In genomic region chr16:85985841-85986240, GRCm38 (mm10) we compare ENCODE assay signal across 20 mouse cellular contexts.
A peak's percentile ranks its signal among the peaks of the same experiment; 100 is the strongest.
DNase-seq lines count a peak whose midpoint lies in the region; ATAC-seq and TF ChIP-seq lines count a peak whose summit lies in the region.
"Had no signal": no experiment of that assay in that cellular context is flagged by ENCODE, and none has a peak within 500 bp of the region (broad histone marks: within the 10 kb centered on the region; RNA-seq: fewer than 3 reads in every experiment).

No protein-coding gene starts in this region.

- no peaks in the 10 kb centered on the region for H3K9me3 ChIP-seq in heart, postnatal 0 days (replicated peaks; ENCODE audit: control insufficient read depth, low read length)
- H3K9me3 ChIP-seq: embryonic facial prominence, embryonic 13.5 days; forebrain, embryonic 13.5 days; forebrain, embryonic 15.5 days had no signal

- no peak for TF ChIP-seq CTCF in heart, postnatal 0 days (IDR thresholded peaks at IDR 0.05; ENCODE audit: low read depth)

- no peaks in the 10 kb centered on the region for H3K27me3 ChIP-seq in heart, postnatal 0 days (ENCODE audit: control insufficient read depth, insufficient read depth, low read length)
- H3K27me3 ChIP-seq: embryonic facial prominence, embryonic 13.5 days; forebrain, embryonic 13.5 days; forebrain, embryonic 15.5 days; Patski had no signal

- TF ChIP-seq EP300 in heart, postnatal 0 days (IDR thresholded peaks at IDR 0.05; ENCODE audit: low read depth) = no peak

- H3K4me2 ChIP-seq in heart, postnatal 0 days (ENCODE audit: low read depth, low read length) = no peak overlapping the region
- H3K4me2 ChIP-seq: embryonic facial prominence, embryonic 13.5 days; forebrain, embryonic 13.5 days; forebrain, embryonic 15.5 days had no signal

- no peaks in the 10 kb centered on the region for H3K4me1 ChIP-seq in heart, postnatal 0 days (ENCODE audit: control insufficient read depth, insufficient read depth)
- H3K4me1 ChIP-seq: forebrain, embryonic 13.5 days; forebrain, embryonic 15.5 days had no signal

- intact Hi-C loops in heart, postnatal 36 days (cut with DNase I) = no loop called here

- 81% methylated on average over 2 of the region's 2 CpGs for WGBS in heart, postnatal 0 days

- no peak overlapping the region for H3K27ac ChIP-seq in heart, postnatal 0 days (ENCODE audit: low read depth)
- H3K27ac ChIP-seq: embryonic facial prominence, embryonic 13.5 days; forebrain, embryonic 13.5 days; forebrain, embryonic 15.5 days had no signal

- peak; percentile 1 for DNase-seq in heart, postnatal 0 days (ENCODE audit: low spot score)
- no peak for DNase-seq in heart, postnatal 36 days
- peak; percentile 92 for DNase-seq in Muller cell, postnatal 12 days (ENCODE audit: inconsistent ontology term)
- DNase-seq in adipocyte (ENCODE audit: low spot score) = peak; percentile 30
- DNase-seq in retina, postnatal 1 day = peak; percentile 40
- DNase-seq: adrenal gland, adult 8-10 months; adrenal gland, postnatal 14 days; adrenal gland, postnatal 36 days; cerebellum, adult 11-12 months; cerebellum, adult 2 months; cerebellum, adult 9-10 months; cerebellum, postnatal 10 days; cerebellum, postnatal 25 days; forebrain, postnatal 0 days had no signal

- H3K4me3 ChIP-seq in heart, postnatal 0 days (ENCODE audit: low read depth, low read length) = no peak overlapping the region
- H3K4me3 ChIP-seq: embryonic facial prominence, embryonic 13.5 days; forebrain, embryonic 13.5 days; forebrain, embryonic 15.5 days had no signal

- no peak for ATAC-seq in heart, postnatal 0 days (ENCODE audit: insufficient read depth, low read depth)
- ATAC-seq in frontal cortex, adult (ENCODE audit: low TSS enrichment) = no peak
- ATAC-seq in activated CD4-positive, CD25-positive, alpha-beta regulatory T cell, adult 4 months = no peak
- ATAC-seq: forebrain, embryonic 13.5 days; forebrain, embryonic 15.5 days; forebrain, postnatal 0 days; Patski had no signal

- H3K36me3 ChIP-seq in heart, postnatal 0 days (replicated peaks; ENCODE audit: control insufficient read depth, insufficient read depth, low read length) = no peaks in the 10 kb centered on the region
- H3K36me3 ChIP-seq: embryonic facial prominence, embryonic 13.5 days; forebrain, embryonic 15.5 days had no signal

- H3K9ac ChIP-seq in heart, postnatal 0 days (replicated peaks; ENCODE audit: low read depth, low read length) = no peak overlapping the region
- H3K9ac ChIP-seq: embryonic facial prominence, embryonic 13.5 days; forebrain, embryonic 13.5 days; forebrain, embryonic 15.5 days; forebrain, postnatal 0 days had no signal

Comparison
In these comparisons a context has a peak if more than half of its experiments do, and no peak if none do; other contexts are left out.
1. DNase-seq: peak in heart, postnatal 0 days (single experiment), Muller cell, postnatal 12 days (single experiment), adipocyte (single experiment) and retina, postnatal 1 day (single experiment); none in heart, postnatal 36 days (0 of 2).